In genomic region chr11:76290367-76290766, GRCm38 (mm10) we compare ENCODE assay signal across 8 mouse cellular contexts. TPM values are rescaled to one million over a fixed set of nuclear protein-coding genes. Genes with fewer than 3 reads are reported as not detected.
DNase-seq lines count a peak whose midpoint lies in the region; ATAC-seq and TF ChIP-seq lines count a peak whose summit lies in the region.

No protein-coding gene starts in this region.

- H3K27ac ChIP-seq in heart, embryonic 13.5 days (replicated peaks): peak overlapping the region; percentile 24; the same call in 1 of the 2 replicates
- peak overlapping the region; percentile 78 for H3K27ac ChIP-seq in embryonic facial prominence, embryonic 13.5 days
- no peak overlapping the region for H3K27ac ChIP-seq in layer of hippocampus, adult 2 months
- H3K27ac ChIP-seq in midbrain, postnatal 0 days (ENCODE audit: low read depth, low read length): peak overlapping the region; percentile 43

- no peak for DNase-seq in heart, adult 8-10 months (ENCODE audit: low spot score)
- peak; percentile 62 for DNase-seq in layer of hippocampus, adult 2 months (ENCODE audit: low spot score in 2 of 2)
- peak; percentile 90 for DNase-seq in midbrain, postnatal 0 days (ENCODE audit: low spot score)
- no peak for DNase-seq in T-cell, adult 2 months (ENCODE audit: low spot score)
- DNase-seq in spleen, adult 18-20 months: no peak

- ATAC-seq in heart, embryonic 13.5 days (ENCODE audit: extremely low read depth, insufficient number of reproducible peaks, low FRiP score, low TSS enrichment): no peak
- no peak for ATAC-seq in embryonic facial prominence, embryonic 13.5 days (ENCODE audit: insufficient number of reproducible peaks, insufficient read depth, low FRiP score, low TSS enrichment, low read depth)
- no peak for ATAC-seq in midbrain, postnatal 0 days (ENCODE audit: low FRiP score)
- ATAC-seq in activated CD4-positive, CD25-positive, alpha-beta regulatory T cell, adult 4 months: no peak

- H3K4me1 ChIP-seq in heart, embryonic 13.5 days: peaks cover 75% of the 10 kb centered on the region
- H3K4me1 ChIP-seq in embryonic facial prominence, embryonic 13.5 days: peaks cover 95% of the 10 kb centered on the region
- H3K4me1 ChIP-seq in midbrain, postnatal 0 days (ENCODE audit: insufficient read depth, low read length): peaks cover 3% of the 10 kb centered on the region; the same call in 1 of the 2 replicates

- H3K36me3 ChIP-seq in heart, embryonic 13.5 days: no peaks in the 10 kb centered on the region
- no peaks in the 10 kb centered on the region for H3K36me3 ChIP-seq in embryonic facial prominence, embryonic 13.5 days
- no peaks in the 10 kb centered on the region for H3K36me3 ChIP-seq in midbrain, postnatal 0 days (ENCODE audit: insufficient read depth, low read length)

- no peak overlapping the region for H3K4me2 ChIP-seq in heart, embryonic 13.5 days
- H3K4me2 ChIP-seq in embryonic facial prominence, embryonic 13.5 days: peak overlapping the region; percentile 14; the same call in 1 of the 2 replicates
- H3K4me2 ChIP-seq in midbrain, postnatal 0 days (ENCODE audit: low read depth, low read length, poor library complexity, severe bottlenecking): no peak overlapping the region

- H3K9ac ChIP-seq in heart, embryonic 13.5 days: peak overlapping the region; percentile 30; the same call in 1 of the 2 replicates
- peak overlapping the region; percentile 44; the same call in 1 of the 2 replicates for H3K9ac ChIP-seq in embryonic facial prominence, embryonic 13.5 days
- no peak overlapping the region for H3K9ac ChIP-seq in midbrain, postnatal 0 days (replicated peaks; ENCODE audit: low read length, poor library complexity, severe bottlenecking)

- no peaks in the 10 kb centered on the region for H3K27me3 ChIP-seq in heart, embryonic 13.5 days (replicated peaks)
- no peaks in the 10 kb centered on the region for H3K27me3 ChIP-seq in embryonic facial prominence, embryonic 13.5 days
- no peaks in the 10 kb centered on the region for H3K27me3 ChIP-seq in midbrain, postnatal 0 days (ENCODE audit: insufficient read depth, low read length)

- H3K4me3 ChIP-seq in heart, embryonic 13.5 days: no peak overlapping the region
- H3K4me3 ChIP-seq in embryonic facial prominence, embryonic 13.5 days: no peak overlapping the region
- H3K4me3 ChIP-seq in layer of hippocampus, adult 2 months: no peak overlapping the region
- H3K4me3 ChIP-seq in midbrain, postnatal 0 days (ENCODE audit: low read depth, low read length): no peak overlapping the region

- 54% methylated on average over 11 of the region's 11 CpGs for WGBS in heart, embryonic 13.5 days
- 21% methylated on average over 11 of the region's 11 CpGs for WGBS in embryonic facial prominence, embryonic 13.5 days
- WGBS in midbrain, postnatal 0 days: 19% methylated on average over 11 of the region's 11 CpGs

- no peaks in the 10 kb centered on the region for H3K9me3 ChIP-seq in heart, embryonic 13.5 days
- H3K9me3 ChIP-seq in embryonic facial prominence, embryonic 13.5 days: no peaks in the 10 kb centered on the region
- no peaks in the 10 kb centered on the region for H3K9me3 ChIP-seq in midbrain, postnatal 0 days (ENCODE audit: low read length)

- TF ChIP-seq CTCF in layer of hippocampus, adult 2 months (conservative IDR thresholded peaks at IDR 0.05): no peak
- no peak for TF ChIP-seq CTCF in midbrain, postnatal 0 days (IDR thresholded peaks at IDR 0.05)

RNA-seq across cellular contexts. Expression of gene Glod4, which starts 46.8 kb away (rescaled TPM):
- 114 and 126 TPM in 2 replicates for polyA plus RNA-seq in heart, embryonic 13.5 days (2015; fragmentation: Nextera tagmentation; extraction: Ambion mirVana)
- 10 to 100 TPM; 38.8 to 46.4 (median 43.1) TPM for total RNA-seq in heart, adult 8-10 months (2022)
- 126 and 138 TPM in 2 replicates for polyA plus RNA-seq in embryonic facial prominence, embryonic 13.5 days (2015; fragmentation: Nextera tagmentation; extraction: Ambion mirVana)
- 10 to 100 TPM; 49.9 to 56.2 TPM for total RNA-seq in layer of hippocampus, adult 2 months (2021)
- total RNA-seq in midbrain, postnatal 0 days (2014; rRNA removed): 63.5 and 80.0 TPM in 2 replicates
- polyA plus RNA-seq in midbrain, postnatal 0 days (2015; fragmentation: Nextera tagmentation; extraction: Ambion mirVana): 116 and 123 TPM in 2 replicates
- 10 to 100 TPM; 82.6 to 96.9 TPM for polyA plus RNA-seq in activated CD4-positive, CD25-positive, alpha-beta regulatory T cell, adult 4 months (2017; shearing (Covaris generic))

RNA-seq across cellular contexts. Expression of gene Mrm3, which starts 46.9 kb away (rescaled TPM):
- 21.1 and 24.2 TPM in 2 replicates for polyA plus RNA-seq in heart, embryonic 13.5 days (2015; fragmentation: Nextera tagmentation; extraction: Ambion mirVana)
- 10 to 100 TPM; 23.7 to 28.3 (median 26.3) TPM for total RNA-seq in heart, adult 8-10 months (2022)
- polyA plus RNA-seq in embryonic facial prominence, embryonic 13.5 days (2015; fragmentation: Nextera tagmentation; extraction: Ambion mirVana): 24.9 and 25.2 TPM in 2 replicates
- total RNA-seq in layer of hippocampus, adult 2 months (2021): 10 to 100 TPM; 15.7 to 18.3 TPM
- 13.6 and 15.3 TPM in 2 replicates for total RNA-seq in midbrain, postnatal 0 days (2014; rRNA removed)
- polyA plus RNA-seq in midbrain, postnatal 0 days (2015; fragmentation: Nextera tagmentation; extraction: Ambion mirVana): 23.6 and 26.0 TPM in 2 replicates
- polyA plus RNA-seq in activated CD4-positive, CD25-positive, alpha-beta regulatory T cell, adult 4 months (2017; shearing (Covaris generic)): 10 to 100 TPM in 1 of 2 experiments, 1 to 10 TPM in 1; 9.3 to 14.0 TPM

Comparison
In these comparisons a context has a peak if more than half of its experiments do, and no peak if none do; other contexts are left out.
1. DNase-seq: peak in layer of hippocampus, adult 2 months (2 of 2) and midbrain, postnatal 0 days (single experiment); none in heart, adult 8-10 months (single experiment), T-cell, adult 2 months (single experiment) and spleen, adult 18-20 months (0 of 2).